Mouse (Mus musculus): ENCODE measurements around the gene Lipn. TPM values are rescaled to one million over a fixed set of nuclear protein-coding genes. Genes with fewer than 3 reads are reported as not detected.

The Lipn gene
- polyA plus RNA-seq, 1 experiment from 2014 or later = 0.19 TPM

GRCm38 (mm10) chr19:34119102-34119501 is 51.9 kb downstream of the Lipn start:
- 77% methylated on average over 1 of the region's 1 CpGs for WGBS
- ATAC-seq (replicated peaks; ENCODE audit: low FRiP score, low TSS enrichment, low read depth) (no peak), DNase-seq (ENCODE audit: low spot score) (no peak)

GRCm38 (mm10) chr19:34119653-34120052 is 52.5 kb downstream of the Lipn start:
- Histone ChIP-seq H3K4me3 (ENCODE audit: low read depth, low read length) (no peak overlapping the region), H3K9ac (ENCODE audit: low read length) (no peak overlapping the region), H3K27me3 (replicated peaks; ENCODE audit: control insufficient read depth, insufficient read depth, low read length) (no peaks in the 10 kb centered on the region), H3K36me3 (ENCODE audit: control insufficient read depth, insufficient read depth, low read length) (no peaks in the 10 kb centered on the region), H3K9me3 (ENCODE audit: control insufficient read depth, low read length) (no peaks in the 10 kb centered on the region), H3K4me2 (ENCODE audit: low read length) (no peak overlapping the region), H3K4me1 (replicated peaks; ENCODE audit: control insufficient read depth, insufficient read depth, low read length) (no peaks in the 10 kb centered on the region), H3K27ac (ENCODE audit: low read depth) (no peak overlapping the region)
- 72% methylated on average over 4 of the region's 4 CpGs for WGBS
- DNase-seq (ENCODE audit: low spot score) (no peak), ATAC-seq (replicated peaks; ENCODE audit: low FRiP score, low TSS enrichment, low read depth) (no peak)

More at GRCm38 (mm10) chr19:34119102-34119501, 51.9 kb downstream of the Lipn start:
- Histone ChIP-seq H3K27me3 (replicated peaks; ENCODE audit: control insufficient read depth, insufficient read depth, low read length) (no peaks in the 10 kb centered on the region), H3K4me3 (ENCODE audit: low read depth, low read length) (no peak overlapping the region), H3K4me1 (replicated peaks; ENCODE audit: control insufficient read depth, insufficient read depth, low read length) (no peaks in the 10 kb centered on the region), H3K9me3 (ENCODE audit: control insufficient read depth, low read length) (no peaks in the 10 kb centered on the region), H3K4me2 (ENCODE audit: low read length) (no peak overlapping the region), H3K36me3 (ENCODE audit: control insufficient read depth, insufficient read depth, low read length) (no peaks in the 10 kb centered on the region), H3K9ac (ENCODE audit: low read length) (no peak overlapping the region), H3K27ac (ENCODE audit: low read depth) (no peak overlapping the region)

GRCm38 (mm10) chr19:34120107-34120731 is 53.1 kb downstream of the Lipn start:
- Histone ChIP-seq H3K4me2 (ENCODE audit: low read length) (no peak overlapping the region), H3K4me1 (replicated peaks; ENCODE audit: control insufficient read depth, insufficient read depth, low read length) (no peaks in the 10 kb centered on the region), H3K36me3 (ENCODE audit: control insufficient read depth, insufficient read depth, low read length) (no peaks in the 10 kb centered on the region), H3K4me3 (ENCODE audit: low read depth, low read length) (no peak overlapping the region), H3K9ac (ENCODE audit: low read length) (no peak overlapping the region), H3K27me3 (replicated peaks; ENCODE audit: control insufficient read depth, insufficient read depth, low read length) (no peaks in the 10 kb centered on the region), H3K27ac (ENCODE audit: low read depth) (no peak overlapping the region), H3K9me3 (ENCODE audit: control insufficient read depth, low read length) (no peaks in the 10 kb centered on the region)
- no peak for DNase-seq (ENCODE audit: low spot score)
- WGBS = 67% methylated on average over 3 of the region's 3 CpGs
- ATAC-seq (replicated peaks; ENCODE audit: low FRiP score, low TSS enrichment, low read depth) = no peak

Small RNA genes within 50 kb of the gene (microRNA-seq; reads per million reads assigned to microRNA genes)
- not detected for gene Gm23334

Other genes starting within 250 kb of the Lipn start
- gene Lipf, start 106.2 kb upstream of the Lipn start, polyA plus RNA-seq (2014; fragmentation: Nextera tagmentation; extraction: Ambion mirVana) = not detected in 2 replicates
- gene Lipk, start 59.1 kb upstream of the Lipn start, polyA plus RNA-seq (2014; fragmentation: Nextera tagmentation; extraction: Ambion mirVana) = not detected in 2 replicates
- gene Lipm, start 33.6 kb downstream of the Lipn start, polyA plus RNA-seq (2014; fragmentation: Nextera tagmentation; extraction: Ambion mirVana) = not detected in 2 replicates
- 0.94 and 1.6 TPM in 2 replicates for gene Ankrd22, start 98.7 kb downstream of the Lipn start, polyA plus RNA-seq (2014; fragmentation: Nextera tagmentation; extraction: Ambion mirVana)
- 14.6 and 17.0 TPM in 2 replicates for gene Stambpl1, start 124.9 kb downstream of the Lipn start, polyA plus RNA-seq (2014; fragmentation: Nextera tagmentation; extraction: Ambion mirVana)
- gene Acta2, start 188.2 kb downstream of the Lipn start, polyA plus RNA-seq (2014; fragmentation: Nextera tagmentation; extraction: Ambion mirVana) = 1,786 and 2,002 TPM in 2 replicates
- gene Fas, start 223.3 kb downstream of the Lipn start, polyA plus RNA-seq (2014; fragmentation: Nextera tagmentation; extraction: Ambion mirVana) = 2.0 and 2.7 TPM in 2 replicates

Data from intestine, embryonic 14.5 days (tissue).